Mouse (Mus musculus): Measurements from ENCODE around the gene Rex2. TPM values are rescaled to one million over a fixed set of nuclear protein-coding genes. Genes with fewer than 3 reads are reported as not detected.
"Not testable (repeated sequence)": the region's sequence is repeated elsewhere in the genome, so short reads cannot be mapped to it uniquely, and the experiment has no call there.

Rex2 gene
- 0.06 TPM in 1 of 2 replicates, not detected in the other for polyA plus RNA-seq (2016; fragmentation: Nextera tagmentation; extraction: Ambion mirVana)

DNA sequence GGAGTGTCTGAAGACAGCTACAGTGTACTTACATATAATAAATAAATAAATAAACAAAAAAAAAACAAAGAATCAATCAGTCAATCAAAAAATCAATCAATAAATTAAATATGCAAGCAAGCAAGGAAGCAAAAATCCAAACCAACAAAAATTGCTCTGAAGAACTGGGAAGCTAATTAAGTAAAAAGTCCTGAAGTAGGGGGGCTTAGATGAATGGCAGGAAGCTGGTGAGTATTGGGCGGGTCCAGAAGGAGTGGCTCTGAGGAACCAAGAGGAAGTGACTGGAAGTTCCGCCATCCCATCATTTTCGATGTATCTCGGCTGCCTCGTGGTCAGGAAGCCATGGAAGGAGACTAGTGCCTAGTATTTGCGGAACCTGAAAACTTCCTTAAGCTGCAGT lies at the start of gene Rex2:
TSS of gene Rex2 (plus strand) at position 301 of the 400 bp plus-strand sequence.
- not testable (repeated sequence) for H3K36me3 ChIP-seq; H3K9ac ChIP-seq; H3K27ac ChIP-seq; H3K27me3 ChIP-seq; H3K4me3 ChIP-seq; H3K4me2 ChIP-seq (replicated peaks); ATAC-seq (ENCODE audit: insufficient number of reproducible peaks, insufficient read depth, low FRiP score, low TSS enrichment); H3K9me3 ChIP-seq; H3K4me1 ChIP-seq
- WGBS: no CpG with 5 or more reads among the region's 6 CpGs

DNA sequence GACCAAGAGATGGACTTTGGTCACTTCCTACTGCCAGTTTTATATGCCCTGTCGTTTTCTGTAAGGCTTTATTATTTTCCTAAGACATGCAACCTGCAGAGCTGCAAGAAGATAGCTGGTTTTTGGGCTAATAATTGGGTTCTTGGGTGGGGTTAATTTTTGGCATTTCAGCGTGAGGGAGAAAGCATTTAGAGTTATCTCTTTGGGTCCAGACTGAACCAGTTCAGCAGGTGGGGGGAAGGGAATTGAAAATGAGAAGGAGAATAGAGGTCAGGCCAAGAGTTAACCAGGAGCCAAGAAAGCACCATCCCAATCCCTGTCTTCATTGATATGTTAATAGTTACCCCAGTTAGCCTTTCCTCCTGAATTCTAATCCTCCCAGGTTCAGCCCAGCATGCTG lies 45.1 kb upstream of the Rex2 start:
- not testable (repeated sequence) for H3K27me3 ChIP-seq; ATAC-seq (ENCODE audit: insufficient number of reproducible peaks, insufficient read depth, low FRiP score, low TSS enrichment); H3K27ac ChIP-seq; H3K36me3 ChIP-seq; H3K9ac ChIP-seq; H3K4me3 ChIP-seq; H3K9me3 ChIP-seq; H3K4me1 ChIP-seq; H3K4me2 ChIP-seq (replicated peaks)
- 20% methylated on average over 2 of the region's 2 CpGs for WGBS

- H3K4me1 ChIP-seq; H3K27ac ChIP-seq; H3K9me3 ChIP-seq; H3K9ac ChIP-seq; H3K4me3 ChIP-seq; H3K36me3 ChIP-seq; ATAC-seq (ENCODE audit: insufficient number of reproducible peaks, insufficient read depth, low FRiP score, low TSS enrichment); H3K27me3 ChIP-seq; H3K4me2 ChIP-seq (replicated peaks): not testable (repeated sequence)
- no CpG with 5 or more reads among the region's 1 CpGs for WGBS
Observed at GRCm38 (mm10) chr4:147018400-147018799, 3.2 kb upstream of the Rex2 start.

- not testable (repeated sequence) for H3K4me2 ChIP-seq (replicated peaks); H3K9ac ChIP-seq; H3K36me3 ChIP-seq; H3K27me3 ChIP-seq; H3K4me1 ChIP-seq; H3K4me3 ChIP-seq; H3K27ac ChIP-seq; ATAC-seq (ENCODE audit: insufficient number of reproducible peaks, insufficient read depth, low FRiP score, low TSS enrichment); H3K9me3 ChIP-seq
- 61% methylated on average over 1 of the region's 1 CpGs for WGBS
Observed at GRCm38 (mm10) chr4:147026374-147026773, 4.7 kb downstream of the Rex2 start.

GRCm38 (mm10) chr4:147031308-147032036 lies 9.8 kb downstream of the Rex2 start:
- not testable (repeated sequence) for H3K4me2 ChIP-seq (replicated peaks); ATAC-seq (ENCODE audit: insufficient number of reproducible peaks, insufficient read depth, low FRiP score, low TSS enrichment); H3K27ac ChIP-seq; H3K9me3 ChIP-seq; H3K36me3 ChIP-seq; H3K4me1 ChIP-seq; H3K4me3 ChIP-seq; H3K9ac ChIP-seq; H3K27me3 ChIP-seq
- 90% methylated on average over 1 of the region's 2 CpGs for WGBS

DNA sequence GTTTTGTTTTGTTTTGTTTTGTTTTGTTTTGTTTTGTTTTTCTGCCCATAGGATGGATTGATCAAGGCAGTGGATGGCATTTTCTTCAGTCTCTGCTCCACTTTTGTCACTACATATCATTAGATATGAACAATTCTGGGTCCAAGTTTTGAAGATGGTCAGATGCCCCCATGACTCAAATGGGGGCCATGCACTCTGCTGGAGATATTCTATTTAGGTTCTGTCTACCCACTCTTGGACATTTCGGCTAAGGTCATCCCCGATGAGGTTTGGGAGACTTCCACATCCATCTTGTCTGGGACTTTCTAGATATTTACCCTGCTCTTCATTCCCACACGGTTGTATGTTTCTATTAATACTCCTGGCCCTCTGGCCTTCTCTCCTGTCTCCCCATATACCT lies 42.1 kb downstream of the Rex2 start:
- not testable (repeated sequence) for ATAC-seq (ENCODE audit: insufficient number of reproducible peaks, insufficient read depth, low FRiP score, low TSS enrichment); H3K4me3 ChIP-seq; H3K9me3 ChIP-seq; H3K4me1 ChIP-seq; H3K4me2 ChIP-seq (replicated peaks); H3K27ac ChIP-seq; H3K9ac ChIP-seq; H3K27me3 ChIP-seq; H3K36me3 ChIP-seq
- 84% methylated on average over 3 of the region's 3 CpGs for WGBS

GRCm38 (mm10) chr4:147065861-147066260 lies 44.2 kb downstream of the Rex2 start:
- 81% methylated on average over 2 of the region's 3 CpGs for WGBS
- H3K4me2 ChIP-seq (replicated peaks); H3K4me3 ChIP-seq; ATAC-seq (ENCODE audit: insufficient number of reproducible peaks, insufficient read depth, low FRiP score, low TSS enrichment); H3K9ac ChIP-seq; H3K36me3 ChIP-seq; H3K27ac ChIP-seq; H3K9me3 ChIP-seq; H3K27me3 ChIP-seq; H3K4me1 ChIP-seq: not testable (repeated sequence)

DNA sequence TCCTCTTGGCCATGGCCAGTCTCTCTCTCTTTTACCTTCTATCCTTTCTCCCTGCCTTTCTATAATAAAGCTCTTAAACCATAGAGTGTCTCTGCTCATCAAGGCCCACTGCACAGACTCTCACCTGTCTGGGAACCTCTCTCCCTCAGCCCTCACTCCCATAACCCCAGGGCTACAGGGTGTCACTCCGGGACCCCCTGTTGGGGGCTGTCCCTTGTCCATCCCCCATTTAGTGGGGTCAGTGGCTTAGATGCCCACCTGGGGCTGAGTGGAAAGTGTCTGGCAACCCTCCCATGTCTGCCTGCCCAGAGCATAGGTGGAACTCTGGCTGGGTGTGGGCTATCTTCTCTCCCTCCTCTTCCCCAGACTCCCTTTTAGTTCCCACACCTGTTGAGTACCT lies 44.7 kb downstream of the Rex2 start:
- WGBS: 86% methylated on average over 1 of the region's 1 CpGs
- not testable (repeated sequence) for H3K4me3 ChIP-seq; H3K4me1 ChIP-seq; H3K27ac ChIP-seq; ATAC-seq (ENCODE audit: insufficient number of reproducible peaks, insufficient read depth, low FRiP score, low TSS enrichment); H3K9me3 ChIP-seq; H3K27me3 ChIP-seq; H3K36me3 ChIP-seq; H3K4me2 ChIP-seq (replicated peaks); H3K9ac ChIP-seq

GRCm38 (mm10) chr4:147095641-147096040 lies 74.0 kb downstream of the Rex2 start:
- not testable (repeated sequence) for ATAC-seq (ENCODE audit: insufficient number of reproducible peaks, insufficient read depth, low FRiP score, low TSS enrichment); H3K9me3 ChIP-seq
- WGBS: 67% methylated on average over 2 of the region's 2 CpGs

DNA sequence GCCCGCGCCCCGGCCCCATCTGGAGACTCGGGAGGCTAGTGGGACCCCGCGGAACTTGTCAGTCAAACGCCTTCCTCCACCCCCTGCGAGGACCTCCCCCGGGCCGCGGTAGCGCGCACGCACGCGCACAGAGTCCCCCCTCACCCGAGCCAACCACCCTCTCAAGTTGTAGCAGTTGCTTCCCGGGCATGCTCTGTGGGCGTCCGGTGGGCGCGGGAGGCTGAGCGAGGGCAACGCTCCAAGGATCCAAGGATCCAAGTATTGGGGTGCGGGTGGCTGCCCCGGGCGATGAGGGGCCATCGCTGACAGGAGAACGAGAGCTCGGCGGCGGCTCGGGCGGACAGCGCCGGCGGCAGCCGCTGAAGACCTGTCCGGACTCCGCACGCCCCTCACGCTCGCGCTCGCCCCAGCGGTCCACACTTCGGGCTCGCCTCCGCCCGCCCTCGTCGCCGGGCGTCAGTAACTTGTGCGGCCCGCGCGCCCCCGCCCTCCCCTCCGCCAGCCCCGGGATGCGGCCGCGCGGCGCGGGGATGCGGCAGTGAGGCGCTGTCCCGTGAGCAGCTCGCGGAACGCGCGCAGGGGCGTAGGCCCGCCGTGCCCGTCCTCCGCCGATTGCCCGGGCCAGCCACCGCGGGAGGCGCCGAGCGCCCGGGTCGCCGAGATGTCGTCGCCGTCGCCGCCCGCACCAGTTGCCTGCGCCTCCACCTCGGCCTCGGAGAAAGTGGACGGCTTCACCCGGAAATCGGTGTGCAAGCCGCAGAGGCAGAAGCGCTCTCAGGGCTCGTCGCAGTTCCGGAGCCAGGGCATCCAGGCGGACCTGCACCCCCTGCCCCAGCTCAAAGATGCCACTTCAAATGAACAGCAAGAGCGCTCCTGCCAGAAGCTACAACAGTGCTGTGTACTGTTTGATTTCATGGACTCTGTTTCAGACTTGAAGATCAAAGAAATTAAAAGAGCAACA lies 80.3 kb downstream of the Rex2 start:
- Histone ChIP-seq H3K4me2 (replicated peaks) (peak overlapping the region; percentile 75), H3K4me3 (peak overlapping the region; percentile 48), H3K9ac (peak overlapping the region; percentile 48)
- H3K27ac ChIP-seq, H3K36me3 ChIP-seq, H3K27me3 ChIP-seq, H3K9me3 ChIP-seq, H3K4me1 ChIP-seq: not testable (repeated sequence)
- ATAC-seq (ENCODE audit: insufficient number of reproducible peaks, insufficient read depth, low FRiP score, low TSS enrichment): peak; percentile 74
- 2% methylated on average over 56 of the region's 109 CpGs for WGBS

More at GRCm38 (mm10) chr4:147095641-147096040, 74.0 kb downstream of the Rex2 start:
- not testable (repeated sequence) for H3K4me2 ChIP-seq (replicated peaks); H3K36me3 ChIP-seq; H3K27me3 ChIP-seq; H3K27ac ChIP-seq; H3K4me3 ChIP-seq; H3K4me1 ChIP-seq; H3K9ac ChIP-seq

DNA sequence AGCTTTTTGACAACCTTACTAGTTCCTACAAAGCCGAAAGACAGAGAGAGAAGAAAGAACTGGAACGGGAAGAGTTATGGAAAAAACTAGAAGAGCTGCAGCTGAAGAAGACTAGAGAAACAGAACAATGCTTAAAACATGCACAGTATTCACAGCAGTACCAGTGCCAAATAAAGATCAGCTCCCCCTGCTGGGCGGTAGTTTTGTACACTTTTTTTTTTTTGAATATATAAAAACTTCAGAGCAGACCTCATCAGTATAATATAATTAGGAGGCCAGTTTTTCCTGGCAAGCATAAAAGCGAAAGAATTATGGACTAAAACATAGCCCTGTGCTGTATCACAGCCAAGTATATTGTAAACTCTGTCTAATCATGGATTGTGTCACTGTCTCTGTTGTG lies 82.2 kb downstream of the Rex2 start:
- 54% methylated on average over 4 of the region's 4 CpGs for WGBS
- not testable (repeated sequence) for H3K36me3 ChIP-seq; H3K9me3 ChIP-seq; H3K27me3 ChIP-seq; ATAC-seq (ENCODE audit: insufficient number of reproducible peaks, insufficient read depth, low FRiP score, low TSS enrichment); H3K4me2 ChIP-seq (replicated peaks); H3K27ac ChIP-seq; H3K9ac ChIP-seq; H3K4me1 ChIP-seq; H3K4me3 ChIP-seq
